Mouse (Mus musculus): ENCODE results near the gene Glo1.

DNA sequence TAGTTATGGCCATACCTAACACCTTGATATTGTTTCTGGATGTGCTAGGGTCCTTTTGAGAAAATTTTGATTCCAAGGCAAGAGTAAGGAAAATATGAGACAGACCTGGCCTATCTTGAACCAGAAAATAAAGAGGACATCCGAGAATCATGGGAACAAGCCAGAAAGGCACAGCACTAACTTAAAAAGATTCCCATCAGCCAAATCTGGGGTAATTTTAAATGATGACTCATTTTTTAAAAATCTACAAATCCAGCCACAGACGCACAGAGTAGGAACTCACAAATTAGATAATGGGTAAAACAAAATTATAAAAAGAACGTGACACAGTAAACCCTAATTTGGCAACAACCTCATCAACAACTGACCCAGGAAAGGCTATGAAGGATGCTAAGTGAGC, 62.3 kb downstream of the Glo1 start:
- no peak for TF ChIP-seq CTCF (IDR thresholded peaks at IDR 0.05; ENCODE audit: low read depth, low read length)
- no peak for TF ChIP-seq TAL1 (conservative IDR thresholded peaks at IDR 0.05; ENCODE audit: low read depth, low read length)

Measured in G1E (cell line).